Mouse (Mus musculus): ENCODE results near the gene Kirrel. TPM values are rescaled to one million over a fixed set of nuclear protein-coding genes. Genes with fewer than 3 reads are reported as not detected.
A peak's percentile ranks its signal among the peaks of the same experiment; 100 is the strongest.
"Not testable (repeated sequence)": the region's sequence is repeated elsewhere in the genome, so short reads cannot be mapped to it uniquely, and the experiment has no call there.

Gene Kirrel
- polyA plus RNA-seq, 1 experiment from 2014 or later, result 8.3 TPM

DNA sequence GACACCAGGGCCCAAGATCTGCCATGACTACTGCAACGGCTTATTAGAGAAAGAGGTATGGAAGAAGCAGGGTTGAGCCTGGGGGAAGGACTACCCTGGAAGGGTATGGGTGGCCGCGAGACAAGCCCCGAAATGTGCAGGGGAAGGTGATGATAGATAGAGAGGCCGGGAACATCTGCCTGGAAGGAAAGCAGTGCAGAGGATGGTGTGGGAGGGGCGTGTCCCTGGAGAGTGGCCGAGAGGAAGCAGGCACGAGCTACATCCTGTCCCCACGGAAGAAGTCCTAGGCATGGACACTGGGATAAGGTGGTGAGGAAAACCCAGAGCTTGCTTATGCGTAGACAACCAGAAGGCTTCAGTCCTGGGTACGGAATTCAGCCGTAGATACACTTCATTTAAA lies 56.9 kb downstream of the Kirrel start:
- H3K9ac ChIP-seq, result no peak overlapping the region
- no peaks in the 10 kb centered on the region for H3K9me3 ChIP-seq
- WGBS, result 81% methylated on average over 12 of the region's 12 CpGs
- no peaks in the 10 kb centered on the region for H3K36me3 ChIP-seq (replicated peaks)
- H3K27ac ChIP-seq, result 0 out of 2 replicates have a peak overlapping the region, but pooled peaks have one; percentile 22
- H3K27me3 ChIP-seq (replicated peaks), result no peaks in the 10 kb centered on the region
- no peak for ATAC-seq (replicated peaks)
- H3K4me3 ChIP-seq, result no peak overlapping the region
- H3K4me2 ChIP-seq, result no peak overlapping the region
- H3K4me1 ChIP-seq, result peaks cover 20% of the 10 kb centered on the region

DNA sequence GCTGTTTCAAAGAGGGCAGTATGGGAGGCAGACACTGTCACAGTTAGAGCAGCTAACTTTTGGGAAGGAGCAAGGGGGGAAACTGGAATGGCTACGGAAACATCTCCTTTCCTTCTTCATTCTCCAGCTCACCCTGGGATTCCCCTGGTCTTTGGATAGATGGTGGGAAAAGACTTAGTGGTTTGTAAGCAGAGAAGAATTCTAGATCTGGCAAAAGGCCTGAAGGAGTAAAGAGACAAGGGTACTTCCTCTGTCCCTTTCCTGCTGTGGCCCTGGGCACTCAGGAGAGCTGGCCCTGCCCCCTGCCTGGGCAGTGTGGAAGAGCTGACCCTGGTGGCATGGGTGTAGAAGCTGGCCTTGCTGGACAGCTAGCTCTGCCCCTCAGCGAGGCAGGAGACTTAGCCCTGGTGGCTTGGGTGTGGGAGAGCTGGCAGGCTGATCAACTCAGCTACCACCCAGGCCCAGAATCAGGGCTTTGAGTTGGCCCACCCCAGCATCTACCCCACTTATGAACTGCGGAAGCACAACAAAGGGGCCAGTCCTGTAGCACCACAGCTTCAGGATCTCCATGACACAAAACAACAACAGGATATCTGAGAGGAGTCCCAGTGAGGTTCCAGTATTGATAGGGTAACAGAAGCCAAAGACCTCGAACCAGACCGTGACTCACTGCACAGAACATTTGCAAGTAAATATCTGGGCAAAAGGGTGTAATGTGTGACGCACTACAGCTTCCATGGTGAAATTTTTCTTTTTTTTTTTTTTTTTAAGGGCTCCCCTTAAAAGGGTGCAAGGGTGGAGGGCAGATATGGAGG lies 58.6 kb downstream of the Kirrel start:
- 84% methylated on average over 6 of the region's 6 CpGs for WGBS
- no peak overlapping the region for H3K27ac ChIP-seq
- H3K9ac ChIP-seq, result no peak overlapping the region
- no peaks in the 10 kb centered on the region for H3K9me3 ChIP-seq
- peaks cover 20% of the 10 kb centered on the region for H3K4me1 ChIP-seq
- H3K4me2 ChIP-seq, result no peak overlapping the region
- no peak for ATAC-seq (replicated peaks)
- H3K36me3 ChIP-seq (replicated peaks), result no peaks in the 10 kb centered on the region
- no peaks in the 10 kb centered on the region for H3K27me3 ChIP-seq (replicated peaks)
- H3K4me3 ChIP-seq, result no peak overlapping the region

DNA sequence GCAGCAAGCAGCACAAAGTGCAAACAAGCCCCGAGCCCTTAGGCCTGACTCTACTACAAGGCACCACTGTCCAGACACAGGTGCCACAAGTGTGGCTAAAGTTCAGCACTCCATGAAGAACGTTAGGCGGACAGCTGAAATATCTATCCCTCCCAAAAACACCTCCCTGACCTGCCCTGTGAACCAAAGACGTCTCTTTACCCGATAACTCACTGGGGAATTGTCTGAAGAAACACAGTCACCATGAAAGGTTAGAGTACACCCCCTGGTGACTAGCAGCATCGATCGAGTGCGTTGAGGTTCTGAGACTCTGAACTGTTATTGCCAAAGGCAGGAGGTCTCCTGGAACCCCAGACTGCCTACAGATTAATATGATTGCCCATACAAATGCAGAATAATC lies 59.3 kb downstream of the Kirrel start:
- Histone ChIP-seq H3K27me3 (replicated peaks) (no peaks in the 10 kb centered on the region), H3K9ac (no peak overlapping the region), H3K4me3 (no peak overlapping the region), H3K27ac (no peak overlapping the region), H3K36me3 (replicated peaks) (no peaks in the 10 kb centered on the region), H3K4me2 (no peak overlapping the region), H3K4me1 (peaks cover 20% of the 10 kb centered on the region), H3K9me3 (no peaks in the 10 kb centered on the region)
- ATAC-seq (replicated peaks), result no peak
- 82% methylated on average over 8 of the region's 8 CpGs for WGBS

DNA sequence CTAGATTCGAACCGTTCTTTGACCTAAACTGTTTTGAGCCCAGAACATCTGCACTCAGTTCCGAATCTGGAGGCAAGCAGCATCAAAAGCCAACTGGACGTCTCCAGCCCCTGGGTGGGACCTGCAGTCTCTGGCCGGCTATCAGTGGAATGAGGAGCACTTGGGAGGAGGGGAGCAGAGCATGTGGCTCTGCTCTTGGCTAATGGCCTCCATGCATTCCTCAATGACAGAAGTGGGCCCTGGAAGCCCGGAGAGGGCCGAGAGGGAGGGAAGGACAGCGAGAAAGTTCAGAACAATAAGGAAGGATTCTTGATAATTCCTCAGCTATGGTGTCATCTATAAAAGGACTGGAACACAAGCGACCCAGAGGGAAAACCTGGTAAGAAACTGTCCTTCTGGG lies 59.7 kb downstream of the Kirrel start:
- Histone ChIP-seq H3K9me3 (no peaks in the 10 kb centered on the region), H3K27ac (no peak overlapping the region), H3K27me3 (replicated peaks) (no peaks in the 10 kb centered on the region), H3K4me2 (no peak overlapping the region), H3K36me3 (replicated peaks) (no peaks in the 10 kb centered on the region), H3K4me1 (peaks cover 20% of the 10 kb centered on the region), H3K9ac (no peak overlapping the region), H3K4me3 (no peak overlapping the region)
- no peak for ATAC-seq (replicated peaks)
- WGBS, result 79% methylated on average over 9 of the region's 9 CpGs

DNA sequence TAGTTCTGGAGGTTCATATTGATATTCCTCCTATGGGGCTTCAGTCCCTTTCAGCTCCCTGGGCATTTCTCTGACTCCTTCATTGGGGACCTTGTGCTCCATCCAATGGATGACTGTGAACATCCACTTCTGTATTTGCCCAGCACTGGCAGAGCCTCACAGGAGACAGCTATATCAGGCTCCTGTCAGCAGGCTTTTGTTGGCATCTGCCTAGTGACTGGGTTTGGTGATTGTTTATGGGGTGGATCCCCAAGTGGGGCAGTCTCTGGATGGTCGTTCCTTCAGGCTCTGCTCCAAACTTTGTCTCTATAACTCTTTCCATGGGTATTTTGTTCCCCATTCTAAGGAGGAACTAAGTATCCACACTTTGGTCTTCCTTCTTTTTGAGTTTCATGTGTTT lies 60.7 kb downstream of the Kirrel start:
- H3K27ac ChIP-seq; H3K36me3 ChIP-seq (replicated peaks); H3K9ac ChIP-seq; H3K9me3 ChIP-seq; H3K4me3 ChIP-seq; ATAC-seq (replicated peaks); H3K27me3 ChIP-seq (replicated peaks); H3K4me2 ChIP-seq: not testable (repeated sequence)
- peaks cover 20% of the 10 kb centered on the region for H3K4me1 ChIP-seq
- WGBS, result 69% methylated on average over 1 of the region's 1 CpGs

DNA sequence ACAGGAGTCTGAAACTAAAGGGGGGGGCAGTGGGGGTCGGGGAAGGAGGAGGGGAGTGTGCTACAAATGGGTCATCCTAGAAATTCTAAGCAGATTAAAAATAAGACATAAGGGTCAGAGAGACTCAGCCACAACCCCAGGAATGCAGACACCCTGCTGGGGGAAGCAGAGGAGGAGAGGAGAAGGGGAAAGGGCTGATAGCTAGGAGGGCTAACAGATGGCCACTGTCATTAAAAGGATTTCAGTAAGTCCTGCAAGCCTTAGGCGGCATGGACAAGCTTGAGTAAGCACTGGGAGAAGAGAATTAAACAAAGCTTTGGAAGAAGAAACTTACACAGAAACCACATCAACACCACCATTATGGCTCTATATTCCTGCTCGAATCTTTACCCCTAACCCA lies 62.3 kb downstream of the Kirrel start:
- H3K9me3 ChIP-seq, result no peaks in the 10 kb centered on the region
- H3K36me3 ChIP-seq (replicated peaks), result no peaks in the 10 kb centered on the region
- H3K4me3 ChIP-seq, result no peak overlapping the region
- no peak overlapping the region for H3K27ac ChIP-seq
- H3K9ac ChIP-seq, result no peak overlapping the region
- H3K4me1 ChIP-seq, result peaks cover 7% of the 10 kb centered on the region; the same call in 1 of the 2 replicates
- ATAC-seq (replicated peaks), result no peak
- H3K4me2 ChIP-seq, result no peak overlapping the region
- 29% methylated on average over 3 of the region's 3 CpGs for WGBS
- no peaks in the 10 kb centered on the region for H3K27me3 ChIP-seq (replicated peaks)

DNA sequence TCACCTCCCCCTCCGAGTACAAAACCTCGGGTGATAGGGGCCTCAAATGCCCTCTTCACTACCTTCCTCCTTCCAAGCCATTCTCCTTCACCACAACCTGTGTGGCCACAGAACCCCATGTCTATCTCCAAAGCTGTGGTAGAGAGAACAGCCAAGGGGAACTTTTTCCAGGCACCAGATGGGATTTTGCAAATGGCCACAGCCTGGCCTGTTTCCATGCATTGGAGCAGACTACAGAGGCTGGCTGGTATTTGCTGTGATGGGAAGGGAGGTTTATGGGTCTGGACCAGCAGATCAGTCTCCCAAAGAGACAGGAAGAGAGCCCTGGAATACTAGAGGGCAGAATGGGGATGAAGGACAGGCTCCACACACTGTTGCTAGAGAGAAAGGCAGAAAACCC lies 69.7 kb downstream of the Kirrel start:
- H3K4me3 ChIP-seq, result no peak overlapping the region
- H3K4me1 ChIP-seq, result peaks cover 18% of the 10 kb centered on the region
- H3K9ac ChIP-seq, result no peak overlapping the region
- no peak overlapping the region for H3K27ac ChIP-seq
- no peaks in the 10 kb centered on the region for H3K27me3 ChIP-seq (replicated peaks)
- H3K9me3 ChIP-seq, result no peaks in the 10 kb centered on the region
- 82% methylated on average over 2 of the region's 2 CpGs for WGBS
- no peaks in the 10 kb centered on the region for H3K36me3 ChIP-seq (replicated peaks)
- ATAC-seq (replicated peaks), result no peak
- H3K4me2 ChIP-seq, result no peak overlapping the region

DNA sequence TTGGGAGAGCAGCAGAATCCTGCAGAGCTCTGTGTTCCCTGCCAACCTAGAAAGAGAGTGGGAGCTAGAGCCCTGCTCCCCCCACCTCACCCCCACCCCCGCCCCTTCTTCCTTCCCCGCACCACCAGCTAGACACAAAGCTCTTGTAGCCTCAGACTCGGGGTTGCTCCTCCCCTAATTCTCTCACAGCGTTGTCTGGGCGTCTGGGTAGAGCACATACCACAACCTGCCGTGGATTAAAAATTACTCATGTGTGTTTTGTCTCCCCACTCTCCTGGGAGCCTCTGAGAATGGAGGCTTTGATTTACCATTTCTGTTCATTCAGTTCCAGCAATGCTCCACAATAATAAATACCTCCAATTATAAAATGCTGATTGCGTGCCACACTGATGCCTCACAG lies 72.2 kb downstream of the Kirrel start:
- ATAC-seq (replicated peaks), result no peak; the same call in 1 of the 2 replicates
- H3K27me3 ChIP-seq (replicated peaks), result no peaks in the 10 kb centered on the region
- no peaks in the 10 kb centered on the region for H3K9me3 ChIP-seq
- no peak overlapping the region for H3K4me2 ChIP-seq
- H3K4me3 ChIP-seq, result no peak overlapping the region
- peaks cover 27% of the 10 kb centered on the region for H3K4me1 ChIP-seq
- no peaks in the 10 kb centered on the region for H3K36me3 ChIP-seq (replicated peaks)
- H3K27ac ChIP-seq, result peak overlapping the region; percentile 51
- 17% methylated on average over 7 of the region's 7 CpGs for WGBS
- no peak overlapping the region for H3K9ac ChIP-seq

DNA sequence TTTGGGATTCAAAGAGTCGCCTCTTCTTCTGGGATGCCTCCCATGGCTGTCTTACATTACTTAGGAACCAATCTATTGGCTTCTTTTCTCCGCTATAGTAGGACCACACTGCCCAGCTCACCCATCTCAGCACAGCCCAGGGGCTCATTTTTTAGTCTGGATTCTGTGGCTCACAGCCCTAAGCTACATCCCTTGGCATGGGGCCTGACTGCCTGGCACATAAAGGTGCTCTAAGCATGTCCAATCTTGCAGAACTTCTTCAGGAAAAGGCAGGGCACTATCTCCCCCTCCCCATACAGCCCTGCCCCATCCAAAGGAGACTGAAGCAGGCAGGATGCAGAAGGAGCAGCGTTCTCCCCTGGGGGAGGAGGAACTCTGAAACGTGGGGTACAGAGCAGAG lies 73.6 kb downstream of the Kirrel start:
- Histone ChIP-seq H3K4me2 (no peak overlapping the region), H3K9me3 (no peaks in the 10 kb centered on the region), H3K9ac (no peak overlapping the region), H3K36me3 (replicated peaks) (no peaks in the 10 kb centered on the region), H3K4me3 (no peak overlapping the region), H3K27ac (no peak overlapping the region), H3K27me3 (replicated peaks) (no peaks in the 10 kb centered on the region), H3K4me1 (peaks cover 27% of the 10 kb centered on the region)
- 88% methylated on average over 4 of the region's 4 CpGs for WGBS
- no peak for ATAC-seq (replicated peaks)

DNA sequence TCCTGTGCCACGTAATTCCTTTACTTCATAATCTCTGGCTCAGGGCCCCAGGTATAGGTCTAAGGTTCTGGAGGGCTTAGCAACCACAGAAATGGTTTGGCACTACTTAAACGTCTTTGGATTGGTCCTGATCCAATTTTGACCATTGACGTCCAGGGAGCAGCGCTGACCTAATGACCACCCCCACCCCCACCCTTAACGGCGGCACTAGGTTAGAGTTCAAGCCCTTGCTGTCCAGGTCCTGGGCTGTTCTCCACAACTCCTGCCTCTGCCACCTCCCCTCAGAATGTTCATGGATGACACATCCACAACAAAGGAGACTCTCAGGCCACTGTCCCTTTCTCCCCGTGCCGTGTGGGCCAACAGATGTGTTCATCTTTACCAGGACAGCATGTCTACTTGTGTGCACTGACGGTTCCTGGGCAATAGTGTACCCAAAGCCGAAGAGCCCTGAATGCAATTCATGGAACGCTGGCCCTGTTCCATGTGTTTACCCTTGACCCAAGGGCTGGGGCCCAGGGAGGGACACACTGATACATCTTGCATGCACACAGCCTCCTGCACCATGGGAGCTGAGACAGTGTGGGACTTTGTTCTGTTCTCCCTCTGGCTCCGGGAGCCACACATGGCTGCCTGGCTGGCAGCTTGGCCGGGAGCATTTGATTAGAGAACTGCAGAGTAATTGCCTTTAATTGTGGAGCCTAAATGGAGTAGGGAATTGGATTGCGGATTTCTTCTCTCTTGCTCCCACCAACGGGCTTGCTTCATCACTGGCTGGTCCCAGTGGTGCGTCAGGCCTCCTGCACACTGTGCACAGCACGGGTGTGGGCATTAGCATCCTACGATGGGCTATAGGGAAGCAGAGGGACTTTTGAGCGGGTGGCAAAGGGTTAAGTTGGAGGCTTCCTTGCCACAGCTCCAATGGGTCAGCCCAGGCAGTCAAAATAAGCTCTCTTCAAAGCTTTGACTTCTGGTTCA lies 76.3 kb downstream of the Kirrel start:
- Histone ChIP-seq H3K36me3 (replicated peaks) (no peaks in the 10 kb centered on the region), H3K27me3 (replicated peaks) (no peaks in the 10 kb centered on the region), H3K4me2 (no peak overlapping the region), H3K4me1 (peaks cover 26% of the 10 kb centered on the region), H3K9me3 (no peaks in the 10 kb centered on the region), H3K27ac (no peak overlapping the region), H3K9ac (no peak overlapping the region), H3K4me3 (no peak overlapping the region)
- 76% methylated on average over 19 of the region's 19 CpGs for WGBS
- peak; percentile 41; the same call in 1 of the 2 replicates for ATAC-seq (replicated peaks)

DNA sequence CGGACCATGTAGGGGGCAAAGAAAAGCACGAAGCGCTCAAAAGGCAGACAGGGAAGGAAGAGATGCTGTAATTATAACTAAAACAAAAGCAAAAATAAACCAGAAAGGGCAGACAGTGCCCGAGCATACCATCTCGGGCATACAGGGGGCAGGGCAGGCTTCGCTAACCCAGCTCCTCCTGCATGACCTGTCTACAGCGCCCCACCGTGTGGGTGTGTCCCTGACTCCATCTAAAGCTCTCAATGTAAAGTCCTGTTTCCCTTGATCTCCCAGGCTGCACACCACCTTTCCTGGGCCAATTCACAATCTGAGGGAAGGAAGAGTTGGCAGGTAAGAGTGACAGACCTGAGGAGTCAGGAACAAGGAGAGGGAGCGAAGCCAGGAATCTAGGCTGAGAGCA lies 77.3 kb downstream of the Kirrel start:
- H3K4me2 ChIP-seq, result no peak overlapping the region
- ATAC-seq (replicated peaks), result no peak
- no peaks in the 10 kb centered on the region for H3K27me3 ChIP-seq (replicated peaks)
- no peak overlapping the region for H3K27ac ChIP-seq
- 93% methylated on average over 9 of the region's 9 CpGs for WGBS
- H3K4me1 ChIP-seq, result peaks cover 17% of the 10 kb centered on the region
- H3K4me3 ChIP-seq, result no peak overlapping the region
- H3K9ac ChIP-seq, result no peak overlapping the region
- H3K36me3 ChIP-seq (replicated peaks), result no peaks in the 10 kb centered on the region
- no peaks in the 10 kb centered on the region for H3K9me3 ChIP-seq

DNA sequence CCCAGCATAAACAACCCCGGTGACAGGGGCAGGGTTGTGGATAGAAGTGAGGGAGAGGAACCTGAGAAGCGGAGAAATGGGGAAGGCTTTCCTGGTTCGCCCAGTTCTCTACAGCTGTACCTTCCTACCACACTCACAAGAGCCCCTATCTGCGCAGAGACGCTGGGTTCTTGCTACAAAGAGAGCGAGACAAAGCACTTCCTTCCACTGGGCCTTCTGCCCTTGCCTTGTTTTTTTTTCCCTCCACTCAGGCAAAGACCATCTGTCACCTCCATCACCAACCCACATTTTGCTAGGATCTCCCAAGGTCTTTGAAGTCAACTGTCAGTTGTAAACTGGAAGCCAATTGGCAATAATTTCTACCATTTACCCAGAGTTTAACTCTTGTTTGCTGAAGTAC lies 80.8 kb downstream of the Kirrel start:
- WGBS, result 80% methylated on average over 6 of the region's 6 CpGs

More for the DNA sequence above, 80.8 kb downstream of the Kirrel start:
- H3K9me3 ChIP-seq, result no peaks in the 10 kb centered on the region
- H3K4me3 ChIP-seq, result no peak overlapping the region
- H3K27ac ChIP-seq, result no peak overlapping the region
- ATAC-seq (replicated peaks), result no peak
- H3K36me3 ChIP-seq (replicated peaks), result no peaks in the 10 kb centered on the region
- no peak overlapping the region for H3K9ac ChIP-seq
- no peak overlapping the region for H3K4me2 ChIP-seq
- no peaks in the 10 kb centered on the region for H3K27me3 ChIP-seq (replicated peaks)
- peaks cover 12% of the 10 kb centered on the region; the same call in 1 of the 2 replicates for H3K4me1 ChIP-seq
